Mouse (Mus musculus): ENCODE measurements around the gene Gm28551. TPM values are rescaled to one million over a fixed set of nuclear protein-coding genes. Genes with fewer than 3 reads are reported as not detected.

The Gm28551 gene
- polyA plus RNA-seq, 2 experiments, result 0.47 to 1.1 TPM

- TF ChIP-seq POLR2A (IDR thresholded peaks at IDR 0.05; ENCODE audit: borderline replicate concordance, extremely low read depth, insufficient read depth, insufficient read length), result no peak
- no peak overlapping the region for H3K27ac ChIP-seq (replicated peaks; ENCODE audit: low read depth, low read length)
- no peak overlapping the region for H3K4me2 ChIP-seq (replicated peaks; ENCODE audit: low read depth, low read length, severe bottlenecking)
- H3K27me3 ChIP-seq (ENCODE audit: control insufficient read depth, insufficient read depth, low read length), result no peaks in the 10 kb centered on the region
- ATAC-seq (ENCODE audit: low FRiP score, low read depth) (no peak), DNase-seq (ENCODE audit: low spot score) (no peak)
- no peak overlapping the region for H3K9ac ChIP-seq (ENCODE audit: low read depth, low read length, severe bottlenecking)
- 92% methylated on average over 5 of the region's 5 CpGs for WGBS
- peaks cover 3% of the 10 kb centered on the region; the same call in 1 of the 2 replicates for H3K36me3 ChIP-seq (ENCODE audit: control insufficient read depth, insufficient read depth, low read length)
- H3K9me3 ChIP-seq (ENCODE audit: control insufficient read depth, low read length), result no peaks in the 10 kb centered on the region
- no peaks in the 10 kb centered on the region for H3K4me1 ChIP-seq (ENCODE audit: control insufficient read depth, insufficient read depth, low read length)
- H3K4me3 ChIP-seq (replicated peaks; ENCODE audit: low read length), result no peak overlapping the region
Observed at GRCm38 (mm10) chr1:53324827-53325494, 27.5 kb downstream of the Gm28551 start.

- no peak for DNase-seq (ENCODE audit: low spot score)
- no peaks in the 10 kb centered on the region for H3K9me3 ChIP-seq (ENCODE audit: control insufficient read depth, low read length)
- no peak overlapping the region for H3K4me2 ChIP-seq (replicated peaks; ENCODE audit: low read depth, low read length, severe bottlenecking)
- no peak for TF ChIP-seq POLR2A (IDR thresholded peaks at IDR 0.05; ENCODE audit: borderline replicate concordance, extremely low read depth, insufficient read depth, insufficient read length)
- no peak overlapping the region for H3K27ac ChIP-seq (replicated peaks; ENCODE audit: low read depth, low read length)
- H3K27me3 ChIP-seq (ENCODE audit: control insufficient read depth, insufficient read depth, low read length), result no peaks in the 10 kb centered on the region
- 96% methylated on average over 1 of the region's 1 CpGs for WGBS
- H3K4me3 ChIP-seq (replicated peaks; ENCODE audit: low read length), result no peak overlapping the region
- no peak for ATAC-seq (ENCODE audit: low FRiP score, low read depth)
- peaks cover 3% of the 10 kb centered on the region; the same call in 1 of the 2 replicates for H3K36me3 ChIP-seq (ENCODE audit: control insufficient read depth, insufficient read depth, low read length)
- H3K4me1 ChIP-seq (ENCODE audit: control insufficient read depth, insufficient read depth, low read length), result no peaks in the 10 kb centered on the region
- H3K9ac ChIP-seq (ENCODE audit: low read depth, low read length, severe bottlenecking), result no peak overlapping the region
Observed at GRCm38 (mm10) chr1:53324277-53324676, 28.2 kb downstream of the Gm28551 start.

GRCm38 (mm10) chr1:53323254-53323653 is 29.2 kb downstream of the Gm28551 start:
- no peaks in the 10 kb centered on the region for H3K9me3 ChIP-seq (ENCODE audit: control insufficient read depth, low read length)
- H3K36me3 ChIP-seq (ENCODE audit: control insufficient read depth, insufficient read depth, low read length), result peaks cover 3% of the 10 kb centered on the region; the same call in 1 of the 2 replicates
- no peak for ATAC-seq (ENCODE audit: low FRiP score, low read depth)
- H3K9ac ChIP-seq (ENCODE audit: low read depth, low read length, severe bottlenecking), result no peak overlapping the region
- no peaks in the 10 kb centered on the region for H3K27me3 ChIP-seq (ENCODE audit: control insufficient read depth, insufficient read depth, low read length)
- no peak for TF ChIP-seq POLR2A (IDR thresholded peaks at IDR 0.05; ENCODE audit: borderline replicate concordance, extremely low read depth, insufficient read depth, insufficient read length)
- H3K4me2 ChIP-seq (replicated peaks; ENCODE audit: low read depth, low read length, severe bottlenecking), result no peak overlapping the region
- no peak overlapping the region for H3K4me3 ChIP-seq (replicated peaks; ENCODE audit: low read length)
- DNase-seq (ENCODE audit: low spot score), result no peak
- no peak overlapping the region for H3K27ac ChIP-seq (replicated peaks; ENCODE audit: low read depth, low read length)
- WGBS, result 89% methylated on average over 5 of the region's 5 CpGs
- H3K4me1 ChIP-seq (ENCODE audit: control insufficient read depth, insufficient read depth, low read length), result no peaks in the 10 kb centered on the region

DNA sequence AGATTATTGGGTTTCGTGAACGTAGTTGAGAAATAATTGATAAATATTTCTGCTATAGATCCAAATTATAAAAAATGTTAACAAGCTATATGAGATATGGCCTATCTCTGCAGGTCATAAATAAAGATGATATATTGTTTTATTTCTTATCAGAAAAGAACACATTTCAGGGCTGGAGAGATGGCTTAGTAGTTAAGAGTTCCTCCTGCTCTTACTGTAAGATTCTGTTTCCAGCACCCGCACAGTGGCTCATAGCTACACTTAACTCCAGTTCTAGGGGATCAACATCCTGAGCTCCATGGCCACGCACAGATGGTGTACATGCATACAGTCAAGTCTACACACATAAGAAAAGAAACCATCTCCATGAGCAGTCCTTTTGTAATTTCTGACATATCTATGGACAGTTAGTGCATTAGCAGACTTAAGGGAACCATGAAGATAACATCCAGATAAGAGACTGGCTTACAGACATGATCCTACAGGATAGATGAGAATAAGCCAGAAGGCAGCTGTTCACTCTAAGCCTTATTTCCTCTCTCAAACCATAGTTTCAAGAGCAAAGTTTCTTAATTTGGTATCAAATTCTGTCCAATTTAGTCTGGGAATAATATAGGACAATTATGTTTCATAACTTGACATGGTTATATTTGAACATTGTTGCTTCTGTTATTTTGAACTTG is 30.7 kb downstream of the Gm28551 start:
- Histone ChIP-seq H3K4me2 (replicated peaks; ENCODE audit: low read depth, low read length, severe bottlenecking) (no peak overlapping the region), H3K27me3 (ENCODE audit: control insufficient read depth, insufficient read depth, low read length) (no peaks in the 10 kb centered on the region), H3K9ac (ENCODE audit: low read depth, low read length, severe bottlenecking) (no peak overlapping the region), H3K4me1 (ENCODE audit: control insufficient read depth, insufficient read depth, low read length) (no peaks in the 10 kb centered on the region), H3K27ac (replicated peaks; ENCODE audit: low read depth, low read length) (no peak overlapping the region), H3K36me3 (ENCODE audit: control insufficient read depth, insufficient read depth, low read length) (peaks cover 3% of the 10 kb centered on the region; the same call in 1 of the 2 replicates), H3K4me3 (replicated peaks; ENCODE audit: low read length) (no peak overlapping the region), H3K9me3 (ENCODE audit: control insufficient read depth, low read length) (no peaks in the 10 kb centered on the region)
- no peak for ATAC-seq (ENCODE audit: low FRiP score, low read depth)
- no peak for TF ChIP-seq POLR2A (IDR thresholded peaks at IDR 0.05; ENCODE audit: borderline replicate concordance, extremely low read depth, insufficient read depth, insufficient read length)
- no peak for DNase-seq (ENCODE audit: low spot score)
- WGBS, result 98% methylated on average over 4 of the region's 4 CpGs

- Histone ChIP-seq H3K27ac (replicated peaks; ENCODE audit: low read depth, low read length) (peak within 1 kb of the TSS; percentile 82), H3K9me3 (ENCODE audit: control insufficient read depth, low read length) (no peaks in the 10 kb centered on the region), H3K4me3 (replicated peaks; ENCODE audit: low read length) (peak within 1 kb of the TSS; percentile 54), H3K27me3 (ENCODE audit: control insufficient read depth, insufficient read depth, low read length) (no peaks in the 10 kb centered on the region), H3K9ac (ENCODE audit: low read depth, low read length, severe bottlenecking) (peak within 1 kb of the TSS; percentile 65), H3K36me3 (ENCODE audit: control insufficient read depth, insufficient read depth, low read length) (peaks cover 5% of the 10 kb centered on the region; the same call in 1 of the 2 replicates), H3K4me1 (ENCODE audit: control insufficient read depth, insufficient read depth, low read length) (0 out of 2 replicates have a peak, but pooled peaks cover 2% of the 10 kb centered on the region), H3K4me2 (replicated peaks; ENCODE audit: low read depth, low read length, severe bottlenecking) (peak within 1 kb of the TSS; percentile 59)
- DNase-seq (ENCODE audit: low spot score), result peak; percentile 94
- peak; percentile 74; the same call in 1 of the 2 replicates for TF ChIP-seq POLR2A (IDR thresholded peaks at IDR 0.05; ENCODE audit: borderline replicate concordance, extremely low read depth, insufficient read depth, insufficient read length)
- peak; percentile 96 for ATAC-seq (ENCODE audit: low FRiP score, low read depth)
- 3% methylated on average over 27 of the region's 27 CpGs for WGBS
Observed at GRCm38 (mm10) chr1:53312989-53313967, 39.2 kb downstream of the Gm28551 start, which contains the start of gene Osgepl1. Gene Osgepl1 (plus strand): TSS chr1:53313624.

Data from limb, embryonic 14.5 days (tissue).